Mouse (Mus musculus): Measurements from ENCODE around the gene Myl3. TPM values are rescaled to one million over a fixed set of nuclear protein-coding genes. Genes with fewer than 3 reads are reported as not detected.

Gene Myl3
- total and polyA plus RNA-seq, 3 experiments = not detected

DNA sequence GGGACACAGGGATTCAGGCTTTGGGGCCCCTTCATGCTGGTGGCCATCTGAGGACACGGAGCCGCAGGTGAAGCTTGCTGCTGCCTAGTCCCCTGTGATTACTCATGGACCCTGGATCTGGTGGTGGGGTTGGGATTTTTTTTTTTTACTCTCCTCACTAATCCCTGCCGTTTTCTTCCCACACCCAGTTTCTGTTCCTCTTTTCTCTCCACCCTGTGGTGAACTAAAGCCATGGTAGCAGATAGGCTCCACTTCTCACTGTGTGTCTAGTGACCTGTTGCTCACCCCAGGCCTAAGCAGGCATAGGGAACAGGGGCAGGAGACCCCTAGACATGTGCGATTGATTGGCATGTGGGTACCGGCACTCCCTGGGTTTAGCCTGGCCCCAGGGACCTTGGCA is 34.9 kb upstream of the Myl3 start:
- peak; percentile 82 for DNase-seq (ENCODE audit: extremely low read depth)
- dilution Hi-C loops (cut with MboI; ENCODE audit: extremely low pct_ligation_motif_present, extremely low pct_unique_long_range_greater_than_20kb, low sequenced_read_pairs) = no loop called here

GRCm38 (mm10) chr9:110709640-110710258 is 31.9 kb upstream of the Myl3 start:
- dilution Hi-C loops (cut with MboI; ENCODE audit: extremely low pct_ligation_motif_present, extremely low pct_unique_long_range_greater_than_20kb, low sequenced_read_pairs) (no loop called here), in situ Hi-C loops (cut with MboI; ENCODE audit: low pct_ligation_motif_present, low pct_unique_long_range_greater_than_20kb, low sequenced_read_pairs) (loop anchor here (5.0 kb wide), 1 partner anchor 67 kb away; no protein-coding TSS in a partner anchor)
- H3K9ac ChIP-seq (ENCODE audit: insufficient read depth, low read depth) = peak overlapping the region; percentile 74
- peaks cover 27 to 64% of the 10 kb centered on the region in 2 experiments for H3K36me3 ChIP-seq (replicated peaks in 1 of 2; ENCODE audit: control insufficient read depth in 1 of 2, insufficient read depth in 1 of 2, low read length in 1 of 2)
- peak overlapping the region; percentile 72 for H3K4me2 ChIP-seq (ENCODE audit: insufficient read depth, low read depth, poor library complexity, severe bottlenecking)
- H3K4me1 ChIP-seq (ENCODE audit: control insufficient read depth in 1 of 2, insufficient read depth in 2 of 2) = peaks cover 6 to 37% of the 10 kb centered on the region in 2 experiments
- H3K27me3 ChIP-seq (replicated peaks) = no peaks in the 10 kb centered on the region
- H3K79me2 ChIP-seq (replicated peaks; ENCODE audit: control insufficient read depth, extremely low read depth, insufficient read depth, poor library complexity, severe bottlenecking) = no peaks in the 10 kb centered on the region; the same call in 1 of the 2 replicates
- H3K9me3 ChIP-seq (replicated peaks; ENCODE audit: low read length) = no peaks in the 10 kb centered on the region
- peak; percentile 90 for DNase-seq (ENCODE audit: extremely low read depth)
- no peak overlapping the region for H3K27ac ChIP-seq (ENCODE audit: insufficient read depth, low read depth)
- peak overlapping the region; percentile 63 to 69 (median 65) for H3K4me3 ChIP-seq (replicated peaks in 1 of 3; ENCODE audit: low read depth in 2 of 3, low read length in 2 of 3, poor library complexity in 1 of 3)
- TF ChIP-seq SMC3 (IDR thresholded peaks at IDR 0.05; ENCODE audit: low read depth, low read length) = peak; percentile 94
- peak; percentile 61 for TF ChIP-seq HCFC1 (IDR thresholded peaks at IDR 0.05; ENCODE audit: low read depth, low read length)
- peak; percentile 92 for TF ChIP-seq ELF1 (IDR thresholded peaks at IDR 0.05; ENCODE audit: low read depth, low read length)
- no peak for TF ChIP-seq JUN (IDR thresholded peaks at IDR 0.05; ENCODE audit: insufficient read depth, low read depth, low read length)
- no peak for TF ChIP-seq RCOR1 (conservative IDR thresholded peaks at IDR 0.05; ENCODE audit: low read depth, low read length)
- TF ChIP-seq KAT2A (IDR thresholded peaks at IDR 0.05; ENCODE audit: insufficient replicate concordance, low read length) = no peak
- no peak for TF ChIP-seq BHLHE40 (IDR thresholded peaks at IDR 0.05; ENCODE audit: low read depth, low read length)
- peak; percentile 84 for TF ChIP-seq SIN3A (IDR thresholded peaks at IDR 0.05; ENCODE audit: low read length)
- TF ChIP-seq USF2 (conservative IDR thresholded peaks at IDR 0.05; ENCODE audit: low read depth, low read length) = no peak
- TF ChIP-seq POLR2A (IDR thresholded peaks at IDR 0.05; ENCODE audit: low read depth, low read length) = peak; percentile 49
- peak; percentile 49; the same call in 1 of the 2 replicates for TF ChIP-seq EP300 (IDR thresholded peaks at IDR 0.05; ENCODE audit: low read length)
- TF ChIP-seq NRF1 (IDR thresholded peaks at IDR 0.05; ENCODE audit: low read depth, low read length) = 0 out of 2 replicates have a peak, but pooled peaks have one; percentile 43
- no peak for TF ChIP-seq E2F4 (IDR thresholded peaks at IDR 0.05; ENCODE audit: insufficient replicate concordance, low read depth, low read length)
- peak; percentile 44 to 94; a peak in 3 of 4 replicates for TF ChIP-seq CTCF (conservative IDR thresholded peaks at IDR 0.05 in 1 of 2, IDR thresholded peaks at IDR 0.05 in 1 of 2; ENCODE audit: low read depth in 2 of 2, low read length in 2 of 2)
- no peak for TF ChIP-seq GABPA (IDR thresholded peaks at IDR 0.05; ENCODE audit: insufficient replicate concordance, low read depth, low read length)
- TF ChIP-seq MAZ (IDR thresholded peaks at IDR 0.05; ENCODE audit: low read depth, low read length) = peak; percentile 97
- TF ChIP-seq ZC3H11A (IDR thresholded peaks at IDR 0.05; ENCODE audit: low read depth, low read length) = peak; percentile 67
- TF ChIP-seq TBP (conservative IDR thresholded peaks at IDR 0.05; ENCODE audit: low read depth, low read length) = no peak

More for the DNA sequence above, 34.9 kb upstream of the Myl3 start:
- Histone ChIP-seq H3K79me2 (replicated peaks; ENCODE audit: control insufficient read depth, extremely low read depth, insufficient read depth, poor library complexity, severe bottlenecking) (no peaks in the 10 kb centered on the region; the same call in 1 of the 2 replicates), H3K27ac (ENCODE audit: insufficient read depth, low read depth) (no peak overlapping the region), H3K27me3 (replicated peaks) (no peaks in the 10 kb centered on the region), H3K4me1 (ENCODE audit: control insufficient read depth in 1 of 2, insufficient read depth in 2 of 2) (peaks cover 6 to 43% of the 10 kb centered on the region in 2 experiments), H3K4me3 (replicated peaks in 1 of 3; ENCODE audit: low read depth in 2 of 3, low read length in 2 of 3, poor library complexity in 1 of 3) (peak overlapping the region in 1 of 3 experiments; percentile 31), H3K36me3 (replicated peaks in 1 of 2; ENCODE audit: control insufficient read depth in 1 of 2, insufficient read depth in 1 of 2, low read length in 1 of 2) (peaks cover 19 to 66% of the 10 kb centered on the region in 2 experiments), H3K9me3 (replicated peaks; ENCODE audit: low read length) (no peaks in the 10 kb centered on the region), H3K4me2 (ENCODE audit: insufficient read depth, low read depth, poor library complexity, severe bottlenecking) (no peak overlapping the region), H3K9ac (ENCODE audit: insufficient read depth, low read depth) (no peak overlapping the region)
- TF ChIP-seq IRF4 (IDR thresholded peaks at IDR 0.05; ENCODE audit: low read depth, low read length) = peak; percentile 97
- peak; percentile 58; the same call in 1 of the 2 replicates for TF ChIP-seq MEF2A (IDR thresholded peaks at IDR 0.05; ENCODE audit: borderline replicate concordance, low read depth, low read length)
- TF ChIP-seq GABPA (IDR thresholded peaks at IDR 0.05; ENCODE audit: insufficient replicate concordance, low read depth, low read length) = no peak
- TF ChIP-seq TBP (conservative IDR thresholded peaks at IDR 0.05; ENCODE audit: low read depth, low read length) = no peak
- no peak for TF ChIP-seq ZKSCAN1 (IDR thresholded peaks at IDR 0.05; ENCODE audit: borderline replicate concordance, low read depth, low read length)
- 0 out of 2 replicates have a peak, but pooled peaks have one; percentile 17 for TF ChIP-seq MAX (IDR thresholded peaks at IDR 0.05; ENCODE audit: low read length)
- TF ChIP-seq TCF12 (IDR thresholded peaks at IDR 0.05; ENCODE audit: low read depth, low read length) = peak; percentile 54
- TF ChIP-seq SMC3 (IDR thresholded peaks at IDR 0.05; ENCODE audit: low read depth, low read length) = peak; percentile 34; the same call in 1 of the 2 replicates
- no peak for TF ChIP-seq MAZ (IDR thresholded peaks at IDR 0.05; ENCODE audit: low read depth, low read length)
- peak; percentile 96 for TF ChIP-seq ZNF384 (IDR thresholded peaks at IDR 0.05; ENCODE audit: low read depth, low read length)
- TF ChIP-seq KAT2A (IDR thresholded peaks at IDR 0.05; ENCODE audit: insufficient replicate concordance, low read length) = no peak
- TF ChIP-seq ZMIZ1 (IDR thresholded peaks at IDR 0.05; ENCODE audit: low read depth, low read length) = no peak
- no peak for TF ChIP-seq USF1 (IDR thresholded peaks at IDR 0.05; ENCODE audit: low read depth, low read length)
- TF ChIP-seq CTCF (conservative IDR thresholded peaks at IDR 0.05 in 1 of 2, IDR thresholded peaks at IDR 0.05 in 1 of 2; ENCODE audit: low read depth in 2 of 2, low read length in 2 of 2) = peak in 1 of 2 experiments; percentile 28; a peak in 2 of 4 replicates
- peak; percentile 60 for TF ChIP-seq BHLHE40 (IDR thresholded peaks at IDR 0.05; ENCODE audit: low read depth, low read length)
- no peak for TF ChIP-seq UBTF (IDR thresholded peaks at IDR 0.05; ENCODE audit: low read depth, low read length)
- TF ChIP-seq HCFC1 (IDR thresholded peaks at IDR 0.05; ENCODE audit: low read depth, low read length) = no peak
- TF ChIP-seq RAD21 (IDR thresholded peaks at IDR 0.05; ENCODE audit: low read depth, low read length) = peak; percentile 8
- TF ChIP-seq CHD2 (IDR thresholded peaks at IDR 0.05; ENCODE audit: low read length) = no peak
- no peak for TF ChIP-seq SIN3A (IDR thresholded peaks at IDR 0.05; ENCODE audit: low read length)
- TF ChIP-seq POLR2AphosphoS2 (IDR thresholded peaks at IDR 0.05; ENCODE audit: low read depth, low read length) = no peak
- 0 out of 2 replicates have a peak, but pooled peaks have one; percentile 33 for TF ChIP-seq MYC (IDR thresholded peaks at IDR 0.05; ENCODE audit: low read depth, low read length)
- no peak for TF ChIP-seq E2F4 (IDR thresholded peaks at IDR 0.05; ENCODE audit: insufficient replicate concordance, low read depth, low read length)
- no peak for TF ChIP-seq USF2 (conservative IDR thresholded peaks at IDR 0.05; ENCODE audit: low read depth, low read length)
- no peak for TF ChIP-seq NELFE (IDR thresholded peaks at IDR 0.05; ENCODE audit: low read depth, low read length)
- TF ChIP-seq POLR2A (IDR thresholded peaks at IDR 0.05; ENCODE audit: low read depth, low read length) = no peak
- no peak for TF ChIP-seq MXI1 (IDR thresholded peaks at IDR 0.05; ENCODE audit: low read depth, low read length)
- TF ChIP-seq JUND (conservative IDR thresholded peaks at IDR 0.05; ENCODE audit: low read depth, low read length) = no peak
- no peak for TF ChIP-seq CHD1 (IDR thresholded peaks at IDR 0.05; ENCODE audit: low read depth, low read length)
- TF ChIP-seq ELF1 (IDR thresholded peaks at IDR 0.05; ENCODE audit: low read depth, low read length) = no peak
- no peak for TF ChIP-seq PAX5 (IDR thresholded peaks at IDR 0.05; ENCODE audit: low read length)
- 0 out of 2 replicates have a peak, but pooled peaks have one; percentile 77 for TF ChIP-seq RCOR1 (conservative IDR thresholded peaks at IDR 0.05; ENCODE audit: low read depth, low read length)
- no peak for TF ChIP-seq JUN (IDR thresholded peaks at IDR 0.05; ENCODE audit: insufficient read depth, low read depth, low read length)
- TF ChIP-seq ETS1 (conservative IDR thresholded peaks at IDR 0.05; ENCODE audit: low read depth, low read length) = peak; percentile 54
- peak; percentile 94 for TF ChIP-seq EP300 (IDR thresholded peaks at IDR 0.05; ENCODE audit: low read length)
- in situ Hi-C loops (cut with MboI; ENCODE audit: low pct_ligation_motif_present, low pct_unique_long_range_greater_than_20kb, low sequenced_read_pairs) = no loop called here
